Mouse (Mus musculus): Measurements from ENCODE around the gene Sik2.

- TF ChIP-seq CTCF (IDR thresholded peaks at IDR 0.05; ENCODE audit: control insufficient read depth, insufficient read depth, low read length) (no peak), POLR2A (IDR thresholded peaks at IDR 0.05; ENCODE audit: borderline replicate concordance, control insufficient read depth, low read depth, low read length) (no peak)
Measured at GRCm38 (mm10) chr9:50885600-50885987, 123.3 kb downstream of the Sik2 start.
